ENCODE assay signal across 9 mouse cellular contexts in the genomic region with DNA sequence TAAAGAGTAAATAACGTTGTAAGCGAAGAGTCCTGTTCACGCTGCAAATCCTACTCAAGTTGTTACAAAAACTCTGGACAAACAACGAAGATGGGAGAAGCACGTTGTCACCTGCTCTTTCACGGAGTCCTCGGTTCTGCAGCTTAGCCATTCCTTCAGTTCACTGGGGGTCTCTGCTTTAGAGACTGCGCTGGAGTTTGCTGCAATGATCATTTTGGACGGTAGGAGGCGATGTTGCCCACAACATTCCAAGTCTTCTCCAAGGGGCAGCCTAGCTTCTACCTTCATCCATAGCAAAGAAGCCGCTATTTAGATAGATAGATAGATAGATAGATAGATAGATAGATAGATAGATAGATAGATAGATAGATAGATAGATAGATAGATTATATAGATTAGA. TPM values are rescaled to one million over a fixed set of nuclear protein-coding genes. Genes with fewer than 3 reads are reported as not detected.
DNase-seq lines count a peak whose midpoint lies in the region; ATAC-seq and TF ChIP-seq lines count a peak whose summit lies in the region.
"Had no signal": no experiment of that assay in that cellular context is flagged by ENCODE, and none has a peak within 500 bp of the region (broad histone marks: within the 10 kb centered on the region; RNA-seq: fewer than 3 reads in every experiment).

No protein-coding gene starts in this region.

- no peaks in the 10 kb centered on the region for H3K9me3 ChIP-seq in heart, embryonic 13.5 days
- H3K9me3 ChIP-seq: midbrain, embryonic 12.5 days had no signal

- TF ChIP-seq CTCF in Patski (IDR thresholded peaks at IDR 0.05): peak; percentile 80

- 14% methylated on average over 11 of the region's 11 CpGs for WGBS in heart, embryonic 13.5 days

- peak overlapping the region; percentile 25 for H3K4me3 ChIP-seq in heart, embryonic 13.5 days
- H3K4me3 ChIP-seq: midbrain, embryonic 12.5 days had no signal

- ATAC-seq in cerebellum, adult (ENCODE audit: insufficient number of reproducible peaks, low FRiP score, low TSS enrichment): no peak
- peak; percentile 35 for ATAC-seq in Patski
- no peak for ATAC-seq in heart, embryonic 13.5 days (ENCODE audit: extremely low read depth, insufficient number of reproducible peaks, low FRiP score, low TSS enrichment)

- peak; percentile 44 for DNase-seq in cerebellum, adult 11 months
- no peak for DNase-seq in Patski (ENCODE audit: low read depth, low spot score)
- DNase-seq in embryo, embryonic 10 days (ENCODE audit: low spot score): peak; percentile 91
- DNase-seq in layer of hippocampus, adult 11-12 months (ENCODE audit: low spot score): peak; percentile 77
- DNase-seq in lung, postnatal 10 days: peak; percentile 73
- DNase-seq in retina, postnatal 7 days (ENCODE audit: low read depth, low spot score): peak; percentile 65

- peak overlapping the region; percentile 48 for H3K4me2 ChIP-seq in heart, embryonic 13.5 days
- H3K4me2 ChIP-seq: midbrain, embryonic 12.5 days had no signal

- peaks cover 29% of the 10 kb centered on the region for H3K4me1 ChIP-seq in heart, embryonic 13.5 days
- H3K4me1 ChIP-seq: midbrain, embryonic 12.5 days had no signal

- in situ Hi-C loops in Patski (cut with MboI; ENCODE audit: low pct_unique_long_range_greater_than_20kb): loop anchor here (5.0 to 10.0 kb wide), 3 partner anchors 97 to 307 kb away; no protein-coding TSS in a partner anchor

- H3K27ac ChIP-seq in heart, embryonic 13.5 days (replicated peaks): no peak overlapping the region
- H3K27ac ChIP-seq: midbrain, embryonic 12.5 days had no signal

- CTCF ChIA-PET in Patski (lab: Charles Lee): interaction anchor here (0.8 to 2.0 kb wide), 4 partner anchors 97 to 234 kb away, joined by 3 to 15 read pairs (median 6); a partner anchor contains a TSS

- POLR2A ChIA-PET in Patski (lab: Charles Lee): no interaction called here

- peak overlapping the region; percentile 21; the same call in 1 of the 2 replicates for H3K9ac ChIP-seq in heart, embryonic 13.5 days
- H3K9ac ChIP-seq: midbrain, embryonic 12.5 days had no signal

- no peaks in the 10 kb centered on the region for H3K36me3 ChIP-seq in heart, embryonic 13.5 days
- H3K36me3 ChIP-seq: midbrain, embryonic 12.5 days had no signal

- peaks cover 9% of the 10 kb centered on the region for H3K27me3 ChIP-seq in Patski
- H3K27me3 ChIP-seq in heart, embryonic 13.5 days (replicated peaks): no peaks in the 10 kb centered on the region

RNA-seq across cellular contexts. Expression of a gene that starts 23.7 kb away (rescaled TPM):
- not detected for polyA plus RNA-seq in Patski (2021)
- polyA plus RNA-seq in heart, embryonic 13.5 days (2015; fragmentation: Nextera tagmentation; extraction: Ambion mirVana): not detected in 2 replicates
- polyA plus RNA-seq: midbrain, embryonic 12.5 days had no signal

RNA-seq across cellular contexts. Expression of a gene that starts 33.4 kb away (rescaled TPM):
- polyA plus RNA-seq in Patski (2021): 5.8 TPM
- 15.7 and 16.4 TPM in 2 replicates for polyA plus RNA-seq in heart, embryonic 13.5 days (2015; fragmentation: Nextera tagmentation; extraction: Ambion mirVana)
